Mouse (Mus musculus) forebrain, embryonic 15.5 days (tissue): ENCODE measurements around the gene Axin2. TPM values are rescaled to one million over a fixed set of nuclear protein-coding genes. Genes with fewer than 3 reads are reported as not detected.

Experiments
- ATAC-seq: fragments of 200-750 bp; cut with Nextera tagmentation; replicated peaks from 2 replicates; pipeline ENCODE4 v1.8.0; 2017; ENCODE audit warnings: mild to moderate bottlenecking, moderate TSS enrichment, moderate library complexity
- H3K27ac ChIP-seq: fragments of 300-500 bp; sonication (generic); replicated peaks from 2 replicates; pipeline ENCODE4 v1.5.1; 2015; ENCODE audit warnings: mild to moderate bottlenecking, inconsistent platforms
- H3K27me3 ChIP-seq: fragments of 300-500 bp; sonication (generic); 2 replicates; pipeline ENCODE4 v1.6.1; 2015; ENCODE audit warnings: inconsistent platforms
- H3K36me3 ChIP-seq: fragments of 300-500 bp; sonication (generic); 2 replicates; pipeline ENCODE4 v1.6.1; 2015; ENCODE audit warnings: mild to moderate bottlenecking, inconsistent platforms
- H3K4me1 ChIP-seq: fragments of 300-500 bp; sonication (generic); 2 replicates; pipeline ENCODE4 v1.6.1; 2015; ENCODE audit warnings: inconsistent platforms
- H3K4me2 ChIP-seq: fragments of 300-500 bp; sonication (generic); replicated peaks from 2 replicates; pipeline ENCODE4 v1.6.1; 2015; ENCODE audit warnings: mild to moderate bottlenecking, inconsistent platforms
- H3K4me3 ChIP-seq: fragments of 300-500 bp; sonication (generic); 2 replicates; pipeline ENCODE4 v1.5.1; 2015; ENCODE audit warnings: mild to moderate bottlenecking, inconsistent platforms
- H3K9ac ChIP-seq: fragments of 300-500 bp; sonication (generic); replicated peaks from 2 replicates; pipeline ENCODE4 v1.6.1; 2015; ENCODE audit warnings: mild to moderate bottlenecking, inconsistent platforms
- H3K9me3 ChIP-seq: fragments of 300-500 bp; sonication (generic); 2 replicates; pipeline ENCODE4 v1.6.1; 2016; ENCODE audit warnings: inconsistent platforms
- WGBS: fragments of 180-500 bp; shearing (Covaris S2); methylation state at CpG from one replicate; pipeline ENCODE4 v1.1.7; 2015; ENCODE audit warnings: mixed read lengths; 5-methylcytosine and 5-hydroxymethylcytosine counted together
- polyA plus RNA-seq: library from polyadenylated mRNA; unstranded; fragments of >200 nt; fragmentation: Nextera tagmentation; extraction: Ambion mirVana; gene quantifications from 2 replicates; pipeline ENCODE4 v1.2.1, GENCODE M21; 2015

The Axin2 gene
- polyA plus RNA-seq, 1 experiment from 2014 or later = 6.7 TPM

- H3K36me3 ChIP-seq = no peaks in the 10 kb centered on the region
- ATAC-seq = no peak
- no peak overlapping the region for H3K4me2 ChIP-seq
- no peaks in the 10 kb centered on the region for H3K9me3 ChIP-seq
- 53% methylated on average over 5 of the region's 5 CpGs for WGBS
- no peaks in the 10 kb centered on the region for H3K4me1 ChIP-seq
- no peak overlapping the region for H3K9ac ChIP-seq
- H3K4me3 ChIP-seq = no peak overlapping the region
- no peak overlapping the region for H3K27ac ChIP-seq
- H3K27me3 ChIP-seq = no peaks in the 10 kb centered on the region
These were observed 39.0 kb downstream of the Axin2 start for GRCm38 (mm10) chr11:108959196-108959595.

- Histone ChIP-seq H3K9me3 (no peaks in the 10 kb centered on the region), H3K4me2 (no peak overlapping the region), H3K4me3 (no peak overlapping the region), H3K27ac (no peak overlapping the region), H3K36me3 (no peaks in the 10 kb centered on the region), H3K9ac (no peak overlapping the region), H3K27me3 (no peaks in the 10 kb centered on the region), H3K4me1 (no peaks in the 10 kb centered on the region)
- 3% methylated on average over 11 of the region's 11 CpGs for WGBS
- no peak for ATAC-seq
These were observed 41.5 kb downstream of the Axin2 start for GRCm38 (mm10) chr11:108961651-108962065.

- Histone ChIP-seq H3K27ac (no peak overlapping the region), H3K9ac (no peak overlapping the region), H3K4me3 (no peak overlapping the region), H3K9me3 (no peaks in the 10 kb centered on the region), H3K4me1 (no peaks in the 10 kb centered on the region), H3K27me3 (no peaks in the 10 kb centered on the region), H3K36me3 (no peaks in the 10 kb centered on the region), H3K4me2 (no peak overlapping the region)
- no peak for ATAC-seq
- WGBS = 80% methylated on average over 15 of the region's 15 CpGs
These were observed 43.5 kb downstream of the Axin2 start for GRCm38 (mm10) chr11:108963476-108964232.

GRCm38 (mm10) chr11:108965740-108966139 is 45.6 kb downstream of the Axin2 start:
- H3K4me2 ChIP-seq = no peak overlapping the region
- ATAC-seq = no peak
- H3K4me3 ChIP-seq = no peak overlapping the region
- no peaks in the 10 kb centered on the region for H3K4me1 ChIP-seq
- H3K27ac ChIP-seq = no peak overlapping the region
- no peak overlapping the region for H3K9ac ChIP-seq
- H3K36me3 ChIP-seq = no peaks in the 10 kb centered on the region
- WGBS = 77% methylated on average over 6 of the region's 6 CpGs
- H3K27me3 ChIP-seq = no peaks in the 10 kb centered on the region
- no peaks in the 10 kb centered on the region for H3K9me3 ChIP-seq

GRCm38 (mm10) chr11:108973459-108973858 is 53.3 kb downstream of the Axin2 start:
- no peak overlapping the region for H3K9ac ChIP-seq
- WGBS = 43% methylated on average over 4 of the region's 4 CpGs
- H3K9me3 ChIP-seq = no peaks in the 10 kb centered on the region
- H3K4me3 ChIP-seq = no peak overlapping the region
- no peaks in the 10 kb centered on the region for H3K36me3 ChIP-seq
- no peak for ATAC-seq
- H3K27me3 ChIP-seq = no peaks in the 10 kb centered on the region
- H3K4me1 ChIP-seq = no peaks in the 10 kb centered on the region; the same call in 1 of the 2 replicates
- no peak overlapping the region for H3K4me2 ChIP-seq
- no peak overlapping the region for H3K27ac ChIP-seq

- Histone ChIP-seq H3K4me2 (no peak overlapping the region), H3K27ac (no peak overlapping the region), H3K27me3 (no peaks in the 10 kb centered on the region), H3K9me3 (no peaks in the 10 kb centered on the region), H3K4me3 (no peak overlapping the region), H3K4me1 (no peaks in the 10 kb centered on the region; the same call in 1 of the 2 replicates), H3K9ac (no peak overlapping the region), H3K36me3 (no peaks in the 10 kb centered on the region)
- ATAC-seq = no peak
- WGBS = 56% methylated on average over 5 of the region's 5 CpGs
These were observed 53.7 kb downstream of the Axin2 start for GRCm38 (mm10) chr11:108973866-108974265.

GRCm38 (mm10) chr11:108975583-108975982 is 55.4 kb downstream of the Axin2 start:
- no peaks in the 10 kb centered on the region for H3K9me3 ChIP-seq
- H3K4me2 ChIP-seq = no peak overlapping the region
- no peaks in the 10 kb centered on the region for H3K27me3 ChIP-seq
- no peaks in the 10 kb centered on the region for H3K36me3 ChIP-seq
- H3K4me3 ChIP-seq = no peak overlapping the region
- WGBS = 9% methylated on average over 11 of the region's 11 CpGs
- H3K27ac ChIP-seq = no peak overlapping the region
- H3K9ac ChIP-seq = no peak overlapping the region
- no peak for ATAC-seq
- H3K4me1 ChIP-seq = no peaks in the 10 kb centered on the region; the same call in 1 of the 2 replicates

GRCm38 (mm10) chr11:108980530-108980929 is 60.4 kb downstream of the Axin2 start:
- no peak overlapping the region for H3K27ac ChIP-seq
- H3K4me1 ChIP-seq = 0 out of 2 replicates have a peak, but pooled peaks cover 2% of the 10 kb centered on the region
- no peak overlapping the region for H3K4me2 ChIP-seq
- ATAC-seq = no peak
- no peak overlapping the region for H3K4me3 ChIP-seq
- no peaks in the 10 kb centered on the region for H3K36me3 ChIP-seq
- no peaks in the 10 kb centered on the region for H3K27me3 ChIP-seq
- no peak overlapping the region for H3K9ac ChIP-seq
- H3K9me3 ChIP-seq = no peaks in the 10 kb centered on the region
- WGBS = 74% methylated on average over 12 of the region's 12 CpGs

GRCm38 (mm10) chr11:108981012-108981411 is 60.9 kb downstream of the Axin2 start:
- WGBS = 88% methylated on average over 8 of the region's 8 CpGs
- no peak overlapping the region for H3K27ac ChIP-seq
- H3K4me3 ChIP-seq = no peak overlapping the region
- H3K4me2 ChIP-seq = no peak overlapping the region
- ATAC-seq = no peak
- no peaks in the 10 kb centered on the region for H3K36me3 ChIP-seq
- no peak overlapping the region for H3K9ac ChIP-seq
- H3K27me3 ChIP-seq = no peaks in the 10 kb centered on the region
- 0 out of 2 replicates have a peak, but pooled peaks cover 2% of the 10 kb centered on the region for H3K4me1 ChIP-seq
- no peaks in the 10 kb centered on the region for H3K9me3 ChIP-seq

- Histone ChIP-seq H3K4me2 (no peak overlapping the region), H3K4me3 (no peak overlapping the region), H3K9me3 (no peaks in the 10 kb centered on the region), H3K36me3 (no peaks in the 10 kb centered on the region), H3K9ac (no peak overlapping the region), H3K27me3 (no peaks in the 10 kb centered on the region), H3K4me1 (0 out of 2 replicates have a peak, but pooled peaks cover 2% of the 10 kb centered on the region), H3K27ac (no peak overlapping the region)
- ATAC-seq = no peak
- 69% methylated on average over 7 of the region's 7 CpGs for WGBS
These were observed 63.4 kb downstream of the Axin2 start for GRCm38 (mm10) chr11:108983409-108984064.

- ATAC-seq = no peak
- 0 out of 2 replicates have a peak, but pooled peaks cover 2% of the 10 kb centered on the region for H3K4me1 ChIP-seq
- no peaks in the 10 kb centered on the region for H3K27me3 ChIP-seq
- H3K4me2 ChIP-seq = no peak overlapping the region
- H3K9ac ChIP-seq = no peak overlapping the region
- H3K27ac ChIP-seq = no peak overlapping the region
- no peaks in the 10 kb centered on the region for H3K9me3 ChIP-seq
- H3K36me3 ChIP-seq = no peaks in the 10 kb centered on the region
- WGBS = 72% methylated on average over 5 of the region's 5 CpGs
- H3K4me3 ChIP-seq = no peak overlapping the region
These were observed 64.7 kb downstream of the Axin2 start for GRCm38 (mm10) chr11:108984711-108985419.

GRCm38 (mm10) chr11:108985836-108986235 is 65.7 kb downstream of the Axin2 start:
- no peak overlapping the region for H3K9ac ChIP-seq
- 0 out of 2 replicates have a peak, but pooled peaks cover 2% of the 10 kb centered on the region for H3K4me1 ChIP-seq
- no peak overlapping the region for H3K4me3 ChIP-seq
- no peaks in the 10 kb centered on the region for H3K27me3 ChIP-seq
- H3K4me2 ChIP-seq = no peak overlapping the region
- H3K27ac ChIP-seq = no peak overlapping the region
- 69% methylated on average over 7 of the region's 7 CpGs for WGBS
- H3K36me3 ChIP-seq = no peaks in the 10 kb centered on the region
- H3K9me3 ChIP-seq = no peaks in the 10 kb centered on the region
- no peak for ATAC-seq
